Mouse (Mus musculus) heart, embryonic 14.5 days (tissue): ENCODE data around the gene Gm37240. TPM values are rescaled to one million over a fixed set of nuclear protein-coding genes. Genes with fewer than 3 reads are reported as not detected.

Source experiments
- ATAC-seq: fragments of 200-750 bp; cut with Nextera tagmentation; 2 replicates; pipeline ENCODE4 v1.8.0; 2017; ENCODE audit warnings: low read depth, moderate TSS enrichment; ENCODE audit not compliant: insufficient number of reproducible peaks, insufficient read depth, low FRiP score
- H3K27ac ChIP-seq, 2 experiments: fragments of 200-500 bp in 1 of 2; fragments of 300-500 bp in 1 of 2; sonication (generic) in 1 of 2; replicated peaks in 1 of 2; 2 replicates each; pipeline ENCODE4 v1.5.1; 2012 to 2014; ENCODE audit warnings: low read depth in 2 of 2, low read length in 2 of 2, control low read depth in 1 of 2, mild to moderate bottlenecking in 1 of 2, mixed read lengths in 1 of 2; ENCODE audit not compliant: control insufficient read depth in 1 of 2, insufficient read depth in 1 of 2
- H3K27me3 ChIP-seq: fragments of 300-500 bp; sonication (generic); 2 replicates; pipeline ENCODE4 v1.6.1; 2014; ENCODE audit warnings: mild to moderate bottlenecking, low read length, control low read depth; ENCODE audit not compliant: control insufficient read depth, insufficient read depth
- H3K36me3 ChIP-seq: fragments of 300-500 bp; sonication (generic); 2 replicates; pipeline ENCODE4 v1.6.1; 2014; ENCODE audit warnings: mild to moderate bottlenecking, control low read depth, low read length, mixed read lengths; ENCODE audit not compliant: control insufficient read depth, insufficient read depth
- H3K4me1 ChIP-seq, 2 experiments: fragments of 200-500 bp in 1 of 2; fragments of 300-500 bp in 1 of 2; sonication (generic) in 1 of 2; 2 replicates each; pipeline ENCODE4 v1.6.1; 2012 to 2014; ENCODE audit warnings: low read length in 2 of 2, control low read depth in 1 of 2, mixed read lengths in 1 of 2; ENCODE audit not compliant: control insufficient read depth in 2 of 2, insufficient read depth in 2 of 2
- H3K4me2 ChIP-seq: fragments of 300-500 bp; sonication (generic); 2 replicates; pipeline ENCODE4 v1.6.1; 2014; ENCODE audit warnings: mild to moderate bottlenecking, low read length
- H3K4me3 ChIP-seq, 2 experiments: fragments of 200-500 bp in 1 of 2; fragments of 300-500 bp in 1 of 2; sonication (generic) in 1 of 2; 2 replicates each; pipeline ENCODE4 v1.5.1; 2012 to 2014; ENCODE audit warnings: low read length in 2 of 2, mild to moderate bottlenecking in 2 of 2, control low read depth in 1 of 2, low read depth in 1 of 2, moderate library complexity in 1 of 2; ENCODE audit not compliant: control insufficient read depth in 1 of 2, insufficient read depth in 1 of 2
- H3K9ac ChIP-seq: fragments of 300-500 bp; sonication (generic); 2 replicates; pipeline ENCODE4 v1.6.1; 2014; ENCODE audit warnings: mild to moderate bottlenecking, low read length
- H3K9me3 ChIP-seq: fragments of 300-500 bp; sonication (generic); 2 replicates; pipeline ENCODE4 v1.6.1; 2016; ENCODE audit warnings: low read length, control low read depth; ENCODE audit not compliant: control insufficient read depth
- WGBS: fragments of 180-500 bp; shearing (Covaris S2); extraction: QIAGEN DNeasy Blood & Tissue Kit; methylation state at CpG from one replicate; pipeline ENCODE4 v1.1.7; 2014; 5-methylcytosine and 5-hydroxymethylcytosine counted together
- polyA plus RNA-seq: library from polyadenylated mRNA; unstranded; fragments of >200 nt; fragmentation: Nextera tagmentation; extraction: Ambion mirVana; gene quantifications from 2 replicates; pipeline ENCODE4 v1.2.1, GENCODE M21; 2014

The Gm37240 gene
- polyA plus RNA-seq, 1 experiment from 2014 or later, result 12.3 TPM

- ATAC-seq, result no peak
- H3K36me3 ChIP-seq, result no peaks in the 10 kb centered on the region
- no peak overlapping the region for H3K27ac ChIP-seq
- WGBS, result 87% methylated on average over 2 of the region's 2 CpGs
- no peak overlapping the region for H3K9ac ChIP-seq
- no peaks in the 10 kb centered on the region for H3K27me3 ChIP-seq
- H3K4me1 ChIP-seq, result peaks cover 20 to 36% of the 10 kb centered on the region in 2 experiments
- H3K4me3 ChIP-seq, result no peak overlapping the region
- H3K9me3 ChIP-seq, result peaks cover 4% of the 10 kb centered on the region; the same call in 1 of the 2 replicates
- H3K4me2 ChIP-seq, result no peak overlapping the region
Observed at GRCm38 (mm10) chr3:85376541-85376940, 510.8 kb downstream of the Gm37240 start.

GRCm38 (mm10) chr3:85373039-85373438 lies 514.3 kb downstream of the Gm37240 start:
- WGBS, result 4% methylated on average over 3 of the region's 3 CpGs

DNA sequence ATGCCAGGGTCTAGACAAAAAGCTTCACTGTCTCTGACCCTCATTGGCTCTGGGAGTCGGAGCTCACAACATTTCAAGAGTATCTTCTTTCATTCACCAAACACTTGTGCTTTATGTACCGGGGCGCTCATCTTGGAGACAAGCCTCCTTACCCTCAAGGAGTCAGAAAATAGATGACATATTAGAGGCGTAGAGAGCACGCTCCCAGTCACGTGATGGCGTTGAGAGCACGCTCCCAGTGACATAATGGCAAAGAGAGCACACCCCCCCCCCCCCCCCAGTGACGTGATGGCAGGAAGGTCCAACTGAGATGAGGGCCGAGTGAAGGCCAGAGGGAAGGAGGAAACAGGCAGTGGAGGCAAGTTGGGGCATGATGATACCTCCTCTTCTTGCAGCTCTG lies 517.5 kb downstream of the Gm37240 start:
- ATAC-seq, result no peak
- Histone ChIP-seq H3K4me1 (peaks cover 20 to 54% of the 10 kb centered on the region in 2 experiments), H3K4me3 (no peak overlapping the region), H3K27ac (peak overlapping the region; percentile 49 to 75; a peak in 3 of 4 replicates), H3K27me3 (no peaks in the 10 kb centered on the region), H3K4me2 (no peak overlapping the region), H3K9ac (no peak overlapping the region), H3K36me3 (no peaks in the 10 kb centered on the region), H3K9me3 (no peaks in the 10 kb centered on the region)
- WGBS, result 84% methylated on average over 10 of the region's 10 CpGs

More at GRCm38 (mm10) chr3:85373039-85373438, 514.3 kb downstream of the Gm37240 start:
- Histone ChIP-seq H3K4me2 (no peak overlapping the region), H3K9ac (no peak overlapping the region), H3K4me1 (peaks cover 22 to 47% of the 10 kb centered on the region in 2 experiments), H3K9me3 (peaks cover 4% of the 10 kb centered on the region; the same call in 1 of the 2 replicates), H3K27ac (peak overlapping the region; percentile 56 to 75), H3K4me3 (no peak overlapping the region), H3K27me3 (no peaks in the 10 kb centered on the region), H3K36me3 (no peaks in the 10 kb centered on the region)
- peak; percentile 71; the same call in 1 of the 2 replicates for ATAC-seq

DNA sequence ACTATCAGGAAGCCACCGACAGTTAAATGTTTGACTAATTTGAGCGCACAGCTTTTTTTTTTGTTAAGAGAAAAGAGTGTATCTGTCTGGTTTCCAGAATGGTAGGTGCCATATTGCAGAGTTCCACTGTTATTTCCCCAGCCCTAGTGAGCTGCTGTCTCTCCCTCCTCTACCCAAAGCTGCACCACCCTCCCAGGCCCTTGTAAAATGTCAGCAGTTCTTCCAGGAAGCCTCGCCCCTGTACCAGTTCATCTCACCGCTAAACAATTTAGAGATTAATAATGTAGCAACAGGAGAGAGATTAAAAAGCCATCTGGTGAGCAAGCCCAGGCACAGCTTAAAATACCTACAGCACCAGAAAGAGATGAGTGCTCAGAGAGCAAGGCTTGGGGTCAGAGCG lies 518.2 kb downstream of the Gm37240 start:
- peaks cover 20 to 54% of the 10 kb centered on the region in 2 experiments for H3K4me1 ChIP-seq

DNA sequence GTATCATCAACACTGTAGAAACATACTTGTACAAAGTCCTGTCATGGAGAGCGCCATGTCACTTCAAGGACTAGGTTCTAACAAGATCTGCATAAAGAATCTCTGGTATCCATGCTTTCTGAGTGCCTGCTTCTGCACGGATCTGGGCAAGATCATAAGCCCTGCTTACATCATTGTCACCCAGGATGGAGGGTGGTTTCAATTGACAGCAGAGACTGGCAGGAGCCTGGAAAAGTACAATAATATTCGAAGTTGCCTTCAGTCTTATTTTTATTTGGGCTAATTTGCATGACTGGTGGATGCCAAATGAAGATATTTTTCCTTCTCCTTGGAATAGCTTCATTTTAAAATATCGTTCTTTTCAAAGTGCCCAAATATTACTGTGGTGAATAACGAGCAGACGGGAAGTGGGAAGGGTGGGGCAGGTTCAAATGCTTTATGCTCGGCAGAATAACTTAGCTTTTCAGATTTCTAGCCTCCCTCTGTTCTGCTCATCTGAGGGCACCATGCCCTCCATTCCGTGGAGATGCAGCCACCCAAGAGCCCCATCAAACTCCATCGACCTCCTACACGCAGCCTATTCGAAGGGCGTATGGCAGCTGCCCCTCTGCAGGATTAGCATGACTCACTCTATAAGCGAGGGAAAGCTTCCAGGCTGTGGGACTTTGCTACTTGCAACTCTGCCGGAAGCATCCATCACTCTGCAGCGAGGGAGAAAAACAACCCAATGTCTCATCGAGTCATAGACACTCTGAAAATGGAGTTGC lies 518.8 kb downstream of the Gm37240 start:
- Histone ChIP-seq H3K9me3 (no peaks in the 10 kb centered on the region), H3K4me1 (peaks cover 21 to 53% of the 10 kb centered on the region in 2 experiments), H3K4me2 (peak overlapping the region; percentile 24; the same call in 1 of the 2 replicates), H3K27ac (peak overlapping the region; percentile 49 to 75), H3K27me3 (no peaks in the 10 kb centered on the region), H3K36me3 (no peaks in the 10 kb centered on the region), H3K9ac (no peak overlapping the region), H3K4me3 (no peak overlapping the region)
- WGBS, result 68% methylated on average over 16 of the region's 16 CpGs
- no peak for ATAC-seq

More for the DNA sequence above, 518.2 kb downstream of the Gm37240 start:
- peak; percentile 52; the same call in 1 of the 2 replicates for ATAC-seq
- Histone ChIP-seq H3K27ac (peak overlapping the region; percentile 49 to 75), H3K27me3 (no peaks in the 10 kb centered on the region), H3K4me3 (no peak overlapping the region), H3K36me3 (no peaks in the 10 kb centered on the region), H3K9ac (no peak overlapping the region), H3K9me3 (no peaks in the 10 kb centered on the region), H3K4me2 (no peak overlapping the region)
- 36% methylated on average over 5 of the region's 5 CpGs for WGBS

- H3K27me3 ChIP-seq, result no peaks in the 10 kb centered on the region
- WGBS, result 52% methylated on average over 5 of the region's 5 CpGs
- H3K9ac ChIP-seq, result no peak overlapping the region
- H3K27ac ChIP-seq, result no peak overlapping the region
- H3K9me3 ChIP-seq, result no peaks in the 10 kb centered on the region
- no peak overlapping the region for H3K4me3 ChIP-seq
- H3K4me2 ChIP-seq, result no peak overlapping the region
- ATAC-seq, result no peak
- H3K4me1 ChIP-seq, result peaks cover 14 to 43% of the 10 kb centered on the region in 2 experiments
- H3K36me3 ChIP-seq, result no peaks in the 10 kb centered on the region
Observed at GRCm38 (mm10) chr3:85364591-85365343, 522.6 kb downstream of the Gm37240 start.

DNA sequence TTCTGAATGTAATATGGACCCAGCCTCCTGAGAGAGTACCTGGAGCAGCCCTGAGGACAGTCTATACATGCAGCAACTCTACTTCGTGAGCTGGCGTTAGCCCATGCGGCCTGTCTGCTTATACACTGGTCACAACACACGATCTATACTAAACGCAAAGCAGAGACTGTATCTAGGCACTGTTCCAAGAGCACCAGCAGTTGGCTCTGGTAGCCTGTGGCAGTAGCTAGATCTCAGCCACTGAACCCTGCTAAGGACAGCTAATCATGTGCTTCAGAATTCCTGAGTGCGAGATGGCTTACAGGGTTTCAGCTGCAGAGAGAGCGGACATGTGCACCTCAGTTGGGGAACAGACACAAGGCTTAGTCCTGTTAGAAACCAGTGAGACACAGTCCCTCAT lies 524.4 kb downstream of the Gm37240 start:
- H3K27ac ChIP-seq, result peak overlapping the region; percentile 51 to 60; a peak in 3 of 4 replicates
- WGBS, result 30% methylated on average over 7 of the region's 7 CpGs

More for the DNA sequence above, 524.4 kb downstream of the Gm37240 start:
- Histone ChIP-seq H3K27me3 (no peaks in the 10 kb centered on the region), H3K36me3 (no peaks in the 10 kb centered on the region), H3K4me2 (0 out of 2 replicates have a peak overlapping the region, but pooled peaks have one; percentile 17), H3K4me1 (peaks cover 6 to 26% of the 10 kb centered on the region in 2 experiments), H3K9ac (no peak overlapping the region), H3K9me3 (no peaks in the 10 kb centered on the region), H3K4me3 (no peak overlapping the region)
- ATAC-seq, result peak; percentile 81
